Mouse (Mus musculus) activated CD4-positive, CD25-positive, alpha-beta regulatory T cell, adult 4 months (primary cell): ENCODE results near the gene Phf5a. TPM values are rescaled to one million over a fixed set of nuclear protein-coding genes. Genes with fewer than 3 reads are reported as not detected.
"Not testable (repeated sequence)": the region's sequence is repeated elsewhere in the genome, so short reads cannot be mapped to it uniquely, and the experiment has no call there.

Experiments used
- ATAC-seq: one replicate; pipeline ENCODE4 v1.8.0; 2017
- polyA plus RNA-seq, 2 experiments: library from polyadenylated mRNA; unstranded; fragments of 100-300 nt; shearing (Covaris generic); gene quantifications; one replicate each; pipeline ENCODE4 v1.2.1; 2017

The Phf5a gene
- polyA plus RNA-seq = 100 to 1,000 TPM in 1 of 2 experiments, 10 to 100 TPM in 1; 91.8 to 102 TPM

GRCm38 (mm10) chr15:81871604-81872261 is at the start of gene Phf5a:
TSS of gene Phf5a (minus strand) at chr15:81871911.
- peak; percentile 84 for ATAC-seq

GRCm38 (mm10) chr15:81921255-81921654 is 49.5 kb upstream of the Phf5a start:
- no peak for ATAC-seq

- ATAC-seq = no peak
These were observed 49.0 kb upstream of the Phf5a start for GRCm38 (mm10) chr15:81920546-81921217.

- ATAC-seq = no peak
These were observed 47.4 kb upstream of the Phf5a start for GRCm38 (mm10) chr15:81919062-81919461.

- peak; percentile 66 for ATAC-seq
These were observed 46.1 kb upstream of the Phf5a start for GRCm38 (mm10) chr15:81917621-81918463.

- no peak for ATAC-seq
These were observed 45.5 kb upstream of the Phf5a start for GRCm38 (mm10) chr15:81917201-81917600.

GRCm38 (mm10) chr15:81915663-81916062 is 44.0 kb upstream of the Phf5a start:
- no peak for ATAC-seq

GRCm38 (mm10) chr15:81914668-81915067 is 43.0 kb upstream of the Phf5a start:
- no peak for ATAC-seq

GRCm38 (mm10) chr15:81912498-81912897 is 40.8 kb upstream of the Phf5a start:
- ATAC-seq = no peak

- ATAC-seq = not testable (repeated sequence)
These were observed 37.1 kb upstream of the Phf5a start for GRCm38 (mm10) chr15:81908767-81909166.

- no peak for ATAC-seq
These were observed 36.2 kb upstream of the Phf5a start for GRCm38 (mm10) chr15:81907953-81908352.

GRCm38 (mm10) chr15:81904939-81905338 is 33.2 kb upstream of the Phf5a start:
- peak; percentile 81 for ATAC-seq

GRCm38 (mm10) chr15:81898751-81899150 is 27.0 kb upstream of the Phf5a start:
- ATAC-seq = no peak

GRCm38 (mm10) chr15:81897607-81898285 is 26.0 kb upstream of the Phf5a start:
- ATAC-seq = no peak

GRCm38 (mm10) chr15:81896407-81896806 is 24.7 kb upstream of the Phf5a start:
- ATAC-seq = no peak

GRCm38 (mm10) chr15:81894002-81894401 is 22.3 kb upstream of the Phf5a start:
- ATAC-seq = no peak

GRCm38 (mm10) chr15:81891822-81892580 is 20.3 kb upstream of the Phf5a start:
- no peak for ATAC-seq

GRCm38 (mm10) chr15:81891140-81891802 is 19.6 kb upstream of the Phf5a start:
- no peak for ATAC-seq

GRCm38 (mm10) chr15:81889175-81889574 is 17.5 kb upstream of the Phf5a start:
- no peak for ATAC-seq

GRCm38 (mm10) chr15:81886795-81887550 is 15.3 kb upstream of the Phf5a start:
- ATAC-seq = no peak
